Mouse (Mus musculus): ENCODE data around the gene Akr1b10. TPM values are rescaled to one million over a fixed set of nuclear protein-coding genes. Genes with fewer than 3 reads are reported as not detected.
"Not testable (repeated sequence)": the region's sequence is repeated elsewhere in the genome, so short reads cannot be mapped to it uniquely, and the experiment has no call there.

The Akr1b10 gene
- polyA plus RNA-seq (2015; fragmentation: Nextera tagmentation; extraction: Ambion mirVana) = 5.7 and 5.8 TPM in 2 replicates

GRCm38 (mm10) chr6:34384110-34384661 is at the start of gene Akr1b10:
Akr1b10 (plus strand) TSS chr6:34384218.
- H3K36me3 ChIP-seq = no peaks in the 10 kb centered on the region
- H3K4me3 ChIP-seq = peak within 1 kb of the TSS; percentile 40
- 1% methylated on average over 17 of the region's 17 CpGs for WGBS
- H3K4me1 ChIP-seq = peaks cover 11% of the 10 kb centered on the region
- ATAC-seq (replicated peaks) = peak; percentile 78
- peak within 1 kb of the TSS; percentile 64 for H3K4me2 ChIP-seq (replicated peaks)
- H3K27ac ChIP-seq (replicated peaks) = peak within 1 kb of the TSS; percentile 39; the same call in 1 of the 2 replicates
- H3K9ac ChIP-seq (replicated peaks) = peak within 1 kb of the TSS; percentile 39
- H3K9me3 ChIP-seq = no peaks in the 10 kb centered on the region
- no peaks in the 10 kb centered on the region for H3K27me3 ChIP-seq

- no peak for ATAC-seq (replicated peaks)
- no peaks in the 10 kb centered on the region for H3K27me3 ChIP-seq
- no peak overlapping the region for H3K4me2 ChIP-seq (replicated peaks)
- no peaks in the 10 kb centered on the region for H3K4me1 ChIP-seq
- no peaks in the 10 kb centered on the region for H3K36me3 ChIP-seq
- 85% methylated on average over 5 of the region's 5 CpGs for WGBS
- H3K4me3 ChIP-seq = no peak overlapping the region
- H3K9me3 ChIP-seq = no peaks in the 10 kb centered on the region
- no peak overlapping the region for H3K27ac ChIP-seq (replicated peaks)
- H3K9ac ChIP-seq (replicated peaks) = no peak overlapping the region
These were observed 49.3 kb upstream of the Akr1b10 start for GRCm38 (mm10) chr6:34334673-34335072.

GRCm38 (mm10) chr6:34337799-34338198 is 46.2 kb upstream of the Akr1b10 start:
- no peaks in the 10 kb centered on the region for H3K36me3 ChIP-seq
- no peak overlapping the region for H3K4me3 ChIP-seq
- ATAC-seq (replicated peaks) = no peak
- H3K9ac ChIP-seq (replicated peaks) = no peak overlapping the region
- no peak overlapping the region for H3K4me2 ChIP-seq (replicated peaks)
- 68% methylated on average over 2 of the region's 2 CpGs for WGBS
- no peaks in the 10 kb centered on the region for H3K9me3 ChIP-seq
- no peak overlapping the region for H3K27ac ChIP-seq (replicated peaks)
- H3K4me1 ChIP-seq = no peaks in the 10 kb centered on the region
- H3K27me3 ChIP-seq = no peaks in the 10 kb centered on the region

GRCm38 (mm10) chr6:34341991-34342390 is 42.0 kb upstream of the Akr1b10 start:
- no peak overlapping the region for H3K9ac ChIP-seq (replicated peaks)
- no peak for ATAC-seq (replicated peaks)
- H3K27me3 ChIP-seq = no peaks in the 10 kb centered on the region
- no peaks in the 10 kb centered on the region for H3K36me3 ChIP-seq
- H3K4me3 ChIP-seq = no peak overlapping the region
- WGBS = 88% methylated on average over 4 of the region's 4 CpGs
- H3K27ac ChIP-seq (replicated peaks) = no peak overlapping the region
- H3K9me3 ChIP-seq = no peaks in the 10 kb centered on the region
- H3K4me1 ChIP-seq = no peaks in the 10 kb centered on the region
- no peak overlapping the region for H3K4me2 ChIP-seq (replicated peaks)

- no peak for ATAC-seq (replicated peaks)
- H3K9ac ChIP-seq (replicated peaks) = no peak overlapping the region
- H3K4me3 ChIP-seq = no peak overlapping the region
- no peak overlapping the region for H3K4me2 ChIP-seq (replicated peaks)
- H3K9me3 ChIP-seq = no peaks in the 10 kb centered on the region
- no peaks in the 10 kb centered on the region for H3K4me1 ChIP-seq
- 95% methylated on average over 2 of the region's 2 CpGs for WGBS
- H3K27ac ChIP-seq (replicated peaks) = no peak overlapping the region
- H3K36me3 ChIP-seq = no peaks in the 10 kb centered on the region
- no peaks in the 10 kb centered on the region for H3K27me3 ChIP-seq
These were observed 41.5 kb upstream of the Akr1b10 start for GRCm38 (mm10) chr6:34342476-34342875.

GRCm38 (mm10) chr6:34343426-34343825 is 40.6 kb upstream of the Akr1b10 start:
- ATAC-seq (replicated peaks) = no peak
- 82% methylated on average over 6 of the region's 6 CpGs for WGBS
- H3K36me3 ChIP-seq = no peaks in the 10 kb centered on the region
- no peak overlapping the region for H3K4me2 ChIP-seq (replicated peaks)
- no peaks in the 10 kb centered on the region for H3K27me3 ChIP-seq
- no peak overlapping the region for H3K9ac ChIP-seq (replicated peaks)
- no peak overlapping the region for H3K27ac ChIP-seq (replicated peaks)
- H3K9me3 ChIP-seq = no peaks in the 10 kb centered on the region
- H3K4me1 ChIP-seq = no peaks in the 10 kb centered on the region
- H3K4me3 ChIP-seq = no peak overlapping the region

- Histone ChIP-seq H3K9ac (replicated peaks) (no peak overlapping the region), H3K36me3 (no peaks in the 10 kb centered on the region), H3K27ac (replicated peaks) (no peak overlapping the region), H3K27me3 (no peaks in the 10 kb centered on the region), H3K4me1 (no peaks in the 10 kb centered on the region), H3K4me3 (no peak overlapping the region), H3K4me2 (replicated peaks) (no peak overlapping the region), H3K9me3 (no peaks in the 10 kb centered on the region)
- WGBS = 45% methylated on average over 10 of the region's 10 CpGs
- ATAC-seq (replicated peaks) = no peak
These were observed 39.7 kb upstream of the Akr1b10 start for GRCm38 (mm10) chr6:34344135-34344850.

- Histone ChIP-seq H3K27ac (replicated peaks) (no peak overlapping the region), H3K27me3 (no peaks in the 10 kb centered on the region), H3K9me3 (no peaks in the 10 kb centered on the region), H3K4me1 (no peaks in the 10 kb centered on the region), H3K36me3 (no peaks in the 10 kb centered on the region), H3K9ac (replicated peaks) (no peak overlapping the region), H3K4me2 (replicated peaks) (no peak overlapping the region), H3K4me3 (no peak overlapping the region)
- no peak for ATAC-seq (replicated peaks)
- WGBS = 17% methylated on average over 9 of the region's 9 CpGs
These were observed 39.1 kb upstream of the Akr1b10 start for GRCm38 (mm10) chr6:34344935-34345334.

GRCm38 (mm10) chr6:34346096-34346898 is 37.7 kb upstream of the Akr1b10 start:
- Histone ChIP-seq H3K27ac (replicated peaks) (no peak overlapping the region), H3K9ac (replicated peaks) (no peak overlapping the region), H3K36me3 (no peaks in the 10 kb centered on the region), H3K4me2 (replicated peaks) (no peak overlapping the region), H3K27me3 (no peaks in the 10 kb centered on the region), H3K4me1 (no peaks in the 10 kb centered on the region), H3K4me3 (no peak overlapping the region), H3K9me3 (no peaks in the 10 kb centered on the region)
- ATAC-seq (replicated peaks) = peak; percentile 68
- 49% methylated on average over 14 of the region's 14 CpGs for WGBS

- no peak overlapping the region for H3K9ac ChIP-seq (replicated peaks)
- no peaks in the 10 kb centered on the region for H3K27me3 ChIP-seq
- no peak overlapping the region for H3K27ac ChIP-seq (replicated peaks)
- H3K4me2 ChIP-seq (replicated peaks) = no peak overlapping the region
- H3K9me3 ChIP-seq = no peaks in the 10 kb centered on the region
- H3K4me3 ChIP-seq = no peak overlapping the region
- 92% methylated on average over 12 of the region's 12 CpGs for WGBS
- H3K36me3 ChIP-seq = no peaks in the 10 kb centered on the region
- peaks cover 12% of the 10 kb centered on the region for H3K4me1 ChIP-seq
- ATAC-seq (replicated peaks) = no peak
These were observed 33.9 kb upstream of the Akr1b10 start for GRCm38 (mm10) chr6:34350037-34350699.

GRCm38 (mm10) chr6:34351481-34351880 is 32.5 kb upstream of the Akr1b10 start:
- H3K27ac ChIP-seq (replicated peaks); H3K4me2 ChIP-seq (replicated peaks); H3K27me3 ChIP-seq; H3K9ac ChIP-seq (replicated peaks); H3K4me3 ChIP-seq; H3K36me3 ChIP-seq; ATAC-seq (replicated peaks); H3K9me3 ChIP-seq: not testable (repeated sequence)
- peaks cover 12% of the 10 kb centered on the region for H3K4me1 ChIP-seq
- 46% methylated on average over 10 of the region's 10 CpGs for WGBS

GRCm38 (mm10) chr6:34352401-34352800 is 31.6 kb upstream of the Akr1b10 start:
- H3K4me3 ChIP-seq = no peak overlapping the region
- H3K36me3 ChIP-seq = no peaks in the 10 kb centered on the region
- no peak for ATAC-seq (replicated peaks)
- peaks cover 12% of the 10 kb centered on the region for H3K4me1 ChIP-seq
- H3K9me3 ChIP-seq = no peaks in the 10 kb centered on the region
- H3K27me3 ChIP-seq = no peaks in the 10 kb centered on the region
- 95% methylated on average over 3 of the region's 3 CpGs for WGBS
- H3K9ac ChIP-seq (replicated peaks) = no peak overlapping the region
- H3K4me2 ChIP-seq (replicated peaks) = no peak overlapping the region
- no peak overlapping the region for H3K27ac ChIP-seq (replicated peaks)
